Mouse (Mus musculus) heart, postnatal 25 days (tissue): Measurements from ENCODE around the gene Cdkal1. TPM values are rescaled to one million over a fixed set of nuclear protein-coding genes. Genes with fewer than 3 reads are reported as not detected.
A peak's percentile ranks its signal among the peaks of the same experiment; 100 is the strongest.

Experiments used
- DNase-seq: peaks from one replicate; pipeline ENCODE4 v3.0.0; 2022; ENCODE audit warnings: low spot score
- intact Hi-C: fragments of 180-260 bp; cut with DNase I; formaldehyde crosslinking; loops from one replicate; pipeline ENCODE4 v1.15.1; 2025
- total RNA-seq, 2 experiments: library from RNA; stranded (reverse); gene quantifications; 2 replicates each; pipeline ENCODE4 v1.2.3; 2021

Cdkal1 gene
- 10 to 100 TPM; 33.7 to 34.2 TPM for total RNA-seq

- peak; percentile 66 for DNase-seq
- intact Hi-C loops = loop anchor here (5.0 kb wide), 1 partner anchor 402 kb away; no protein-coding TSS in a partner anchor
Observed at GRCm38 (mm10) chr13:29855281-29856031, at the start of gene Cdkal1. Gene Cdkal1 (minus strand): TSS chr13:29855674.

- DNase-seq = no peak
- intact Hi-C loops = no loop called here
Observed at GRCm38 (mm10) chr13:29903341-29903740, 47.9 kb upstream of the Cdkal1 start.

GRCm38 (mm10) chr13:29902676-29903075, 47.2 kb upstream of the Cdkal1 start:
- no peak for DNase-seq
- intact Hi-C loops = no loop called here

- intact Hi-C loops = no loop called here
- no peak for DNase-seq
Observed at GRCm38 (mm10) chr13:29901641-29902040, 46.2 kb upstream of the Cdkal1 start.

- intact Hi-C loops = no loop called here
- DNase-seq = no peak
Observed at GRCm38 (mm10) chr13:29866780-29867179, 11.3 kb upstream of the Cdkal1 start.

GRCm38 (mm10) chr13:29864331-29864730, 8.9 kb upstream of the Cdkal1 start:
- DNase-seq = no peak
- intact Hi-C loops = no loop called here

GRCm38 (mm10) chr13:29860087-29860486, 4.6 kb upstream of the Cdkal1 start:
- DNase-seq = no peak
- intact Hi-C loops = no loop called here

GRCm38 (mm10) chr13:29857436-29857835, 2.0 kb upstream of the Cdkal1 start:
- DNase-seq = peak; percentile 4

GRCm38 (mm10) chr13:29854876-29855275, 598 bp downstream of the Cdkal1 start:
- DNase-seq = no peak
- intact Hi-C loops = loop anchor here (5.0 kb wide), 1 partner anchor 402 kb away; no protein-coding TSS in a partner anchor

More at GRCm38 (mm10) chr13:29857436-29857835, 2.0 kb upstream of the Cdkal1 start:
- intact Hi-C loops = loop anchor here (5.0 kb wide), 1 partner anchor 400 kb away; no protein-coding TSS in a partner anchor

GRCm38 (mm10) chr13:29838409-29839047, 16.9 kb downstream of the Cdkal1 start:
- no peak for DNase-seq

GRCm38 (mm10) chr13:29835170-29835569, 20.3 kb downstream of the Cdkal1 start:
- no peak for DNase-seq
- intact Hi-C loops = loop anchor here (10.0 kb wide), 3 partner anchors 200 to 420 kb away; no protein-coding TSS in a partner anchor

More at GRCm38 (mm10) chr13:29838409-29839047, 16.9 kb downstream of the Cdkal1 start:
- intact Hi-C loops = loop anchor here (10.0 kb wide), 3 partner anchors 204 to 424 kb away; no protein-coding TSS in a partner anchor

- intact Hi-C loops = loop anchor here (10.0 kb wide), 3 partner anchors 199 to 419 kb away; no protein-coding TSS in a partner anchor
- no peak for DNase-seq
Observed at GRCm38 (mm10) chr13:29833751-29834150, 21.7 kb downstream of the Cdkal1 start.

GRCm38 (mm10) chr13:29831126-29831525, 24.3 kb downstream of the Cdkal1 start:
- no peak for DNase-seq
- intact Hi-C loops = loop anchor here (10.0 kb wide), 3 partner anchors 196 to 416 kb away; no protein-coding TSS in a partner anchor

GRCm38 (mm10) chr13:29828032-29828431, 27.4 kb downstream of the Cdkal1 start:
- intact Hi-C loops = no loop called here
- DNase-seq = no peak

- no peak for DNase-seq
- intact Hi-C loops = no loop called here
Observed at GRCm38 (mm10) chr13:29826469-29826868, 29.0 kb downstream of the Cdkal1 start.

GRCm38 (mm10) chr13:29826041-29826440, 29.4 kb downstream of the Cdkal1 start:
- DNase-seq = no peak
- intact Hi-C loops = no loop called here

- DNase-seq = no peak
- intact Hi-C loops = no loop called here
Observed at GRCm38 (mm10) chr13:29824797-29825196, 30.7 kb downstream of the Cdkal1 start.

- no peak for DNase-seq
- intact Hi-C loops = no loop called here
Observed at GRCm38 (mm10) chr13:29824326-29824725, 31.1 kb downstream of the Cdkal1 start.

GRCm38 (mm10) chr13:29823906-29824305, 31.6 kb downstream of the Cdkal1 start:
- no peak for DNase-seq
- intact Hi-C loops = no loop called here

- no peak for DNase-seq
- intact Hi-C loops = no loop called here
Observed at GRCm38 (mm10) chr13:29823487-29823886, 32.0 kb downstream of the Cdkal1 start.
